Mouse (Mus musculus) R1 (cell line): ENCODE results near the gene Cebpg.

ENCODE experiments used
- DNase-seq: peaks from one replicate; pipeline ENCODE4 v3.0.0-alpha.2; 2018; ENCODE audit warnings: low read depth, low spot score

Gene Cebpg

DNA sequence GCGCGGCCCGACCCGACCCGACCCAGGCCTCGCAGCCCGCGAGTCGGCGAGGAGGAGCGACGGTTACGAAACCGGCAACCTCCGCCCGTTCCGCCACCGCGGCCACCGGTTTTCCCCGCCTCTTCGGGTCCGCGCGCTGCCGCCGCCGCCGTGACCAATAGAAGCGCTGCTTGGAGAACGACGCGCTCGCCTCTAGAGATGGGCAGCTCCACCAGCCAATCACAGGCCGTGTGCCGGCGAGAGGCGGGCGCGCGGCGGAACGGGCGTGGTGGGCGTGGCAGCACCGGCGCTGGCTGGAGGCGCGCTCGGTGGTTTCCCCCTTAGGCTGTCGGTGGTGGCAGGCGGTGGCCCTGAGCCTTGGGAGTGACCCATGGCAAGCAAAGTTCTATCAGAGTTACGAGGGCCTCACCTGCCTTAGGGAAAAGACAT, at the start of gene Cebpg:
Gene Cebpg (minus strand): TSS at position 138 of the 429 bp plus-strand sequence.
- peak; percentile 90 for DNase-seq

DNA sequence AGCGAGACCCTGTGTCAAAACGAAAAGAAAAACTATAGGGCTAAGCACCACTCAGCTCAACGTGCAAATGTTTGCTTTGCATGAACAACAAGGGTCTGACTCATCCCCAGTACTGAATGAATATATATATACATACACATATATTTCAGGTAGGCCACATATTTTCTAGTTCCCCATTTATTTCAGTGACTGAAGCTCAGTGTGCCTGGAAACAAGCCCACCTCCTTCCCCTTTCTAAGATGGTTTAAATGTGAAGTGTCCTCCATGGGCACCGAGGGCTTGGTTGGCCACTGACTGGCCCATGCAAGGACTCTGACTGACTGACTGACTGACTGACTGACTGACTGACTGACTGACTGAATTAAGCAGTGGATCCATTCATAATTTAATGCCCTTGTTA, 43.2 kb upstream of the Cebpg start:
- no peak for DNase-seq

GRCm38 (mm10) chr7:35098777-35099176, 42.4 kb upstream of the Cebpg start:
- no peak for DNase-seq

DNA sequence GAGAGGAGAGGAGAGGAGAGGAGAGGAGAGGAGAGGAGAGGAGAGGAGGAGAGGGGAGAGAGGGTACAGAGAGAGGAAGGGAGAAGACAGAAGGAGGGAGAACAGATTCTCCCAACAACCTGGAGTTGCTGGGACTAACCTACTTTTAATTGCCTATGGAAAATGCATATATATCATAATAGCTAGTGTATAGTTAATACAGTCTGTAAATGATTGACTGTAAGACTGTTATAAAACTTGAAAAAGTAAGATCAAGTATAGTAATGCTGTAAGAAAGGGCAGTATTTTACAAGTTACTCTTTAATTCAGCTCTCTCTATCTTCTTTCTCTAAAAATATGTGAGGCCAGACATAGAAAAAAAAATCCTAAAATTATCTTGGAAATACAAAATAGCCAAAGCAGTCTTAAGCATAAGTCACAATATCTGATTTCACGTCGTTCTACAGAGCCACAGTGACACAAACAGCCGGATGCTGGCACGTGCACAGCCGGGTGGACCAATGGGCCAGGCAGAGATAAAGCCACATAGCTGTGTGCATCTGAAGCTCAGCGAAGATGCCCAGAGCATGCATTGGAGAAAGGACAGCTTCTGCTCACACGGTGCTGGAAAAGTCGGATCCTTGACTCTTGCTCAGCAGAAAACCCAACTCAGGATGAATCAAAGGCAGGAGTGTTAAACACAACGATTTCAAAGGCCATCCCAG, 38.8 kb upstream of the Cebpg start:
- DNase-seq, result no peak

DNA sequence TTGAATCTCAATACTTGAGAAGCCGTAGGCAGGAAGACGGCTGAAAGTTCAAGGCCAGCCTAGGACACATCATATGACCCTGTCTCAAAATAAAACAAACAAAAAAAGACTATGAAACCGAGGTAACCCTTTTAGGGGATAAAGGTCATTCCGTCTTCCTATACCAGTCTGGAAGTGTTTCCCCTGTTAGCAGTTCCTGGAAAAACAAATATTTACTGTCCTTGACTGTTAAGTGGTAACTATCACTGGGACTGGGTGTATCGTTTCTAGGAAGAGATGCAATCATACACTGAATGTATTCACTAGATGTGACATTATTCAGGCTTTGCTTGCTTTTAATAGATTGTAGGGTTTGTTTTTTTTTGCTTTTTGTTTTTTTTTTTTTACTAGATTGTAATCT, 34.2 kb upstream of the Cebpg start:
- no peak for DNase-seq

DNA sequence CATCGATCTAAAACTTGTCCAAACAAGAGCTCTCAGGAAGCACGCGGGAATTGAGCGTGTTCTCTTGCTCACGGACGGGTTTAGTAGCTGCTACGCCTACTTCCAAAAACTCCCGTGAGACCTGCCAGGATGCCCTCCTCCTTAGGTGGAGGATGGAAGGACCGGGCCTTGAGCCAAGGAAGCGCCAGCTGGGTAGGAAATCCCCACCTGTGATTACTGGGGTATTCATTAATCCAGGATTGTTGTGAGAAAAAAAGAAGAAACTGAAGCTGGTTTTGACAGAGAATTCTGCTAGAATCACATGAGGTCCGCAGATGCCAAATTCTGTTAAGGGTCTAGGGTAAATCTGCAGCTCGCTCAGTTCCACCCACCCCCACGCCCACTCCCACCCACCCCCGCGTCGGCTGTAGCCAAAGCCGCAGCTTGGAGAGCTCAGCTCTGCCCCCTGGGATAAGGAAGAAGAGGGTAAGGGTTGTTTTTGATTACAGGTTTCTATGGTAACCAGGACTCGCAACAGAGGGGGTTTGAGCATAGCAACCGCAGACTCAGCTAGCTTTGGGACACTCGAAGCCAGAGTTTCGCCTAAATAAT, 30.0 kb upstream of the Cebpg start:
- DNase-seq, result peak; percentile 82

- DNase-seq, result no peak
Measured at GRCm38 (mm10) chr7:35084565-35085360, 28.4 kb upstream of the Cebpg start.

DNA sequence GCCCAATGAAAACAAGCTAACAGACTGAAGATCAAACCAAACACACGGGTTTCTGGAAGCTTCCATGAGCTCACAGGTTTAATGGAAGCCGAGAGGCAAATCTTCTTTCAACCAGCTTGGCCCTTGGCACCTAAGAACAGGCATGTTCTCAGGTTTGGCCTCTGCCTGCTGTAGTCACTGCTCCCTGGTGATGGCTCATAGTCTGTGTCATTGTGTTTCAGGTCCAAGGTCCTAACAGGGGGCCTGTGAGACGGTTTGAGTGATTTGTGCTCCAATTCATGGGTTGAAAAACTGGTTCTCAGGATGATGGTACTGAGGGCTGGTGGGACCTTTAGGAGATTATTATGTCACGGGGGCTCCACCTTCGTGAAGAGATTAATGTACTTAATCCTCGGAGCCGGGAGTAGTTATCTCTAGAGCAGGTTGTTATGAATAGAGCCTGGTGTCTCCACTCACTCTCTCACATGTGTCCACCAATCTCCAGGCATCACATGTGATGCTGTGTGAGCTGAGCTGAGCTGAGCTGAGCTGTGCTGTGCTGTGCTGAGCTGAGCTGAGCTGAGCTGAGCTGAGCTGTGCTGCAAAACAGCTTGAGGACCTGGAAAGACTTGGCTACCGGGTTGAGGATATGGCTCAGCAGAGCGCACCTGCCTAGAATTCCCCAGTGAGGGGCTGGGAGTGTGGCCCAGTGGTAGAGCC, 25.2 kb upstream of the Cebpg start:
- no peak for DNase-seq

DNA sequence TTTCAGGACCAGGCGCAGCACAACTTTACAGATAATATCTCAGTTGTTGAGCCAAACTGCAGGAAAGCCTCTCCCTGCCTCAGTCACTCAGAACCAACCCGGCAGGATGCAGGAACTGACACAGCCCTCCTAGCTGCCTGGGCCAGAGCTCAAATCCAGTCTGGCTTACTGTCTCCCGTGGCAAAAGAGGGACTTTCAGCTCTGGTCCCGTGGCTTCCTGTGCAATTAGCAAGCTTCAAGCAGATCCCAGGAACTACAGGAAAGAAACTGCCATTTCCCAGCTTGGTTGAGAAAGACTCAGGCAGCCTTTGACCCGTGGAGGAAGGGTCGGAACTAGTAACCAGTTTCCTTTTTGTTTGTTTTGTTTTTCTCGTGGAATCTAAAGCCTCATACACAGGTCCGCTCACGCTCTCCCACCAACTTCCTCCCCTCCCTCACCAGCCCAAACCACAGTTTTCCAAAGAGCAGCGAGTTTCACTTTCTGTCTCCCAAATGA, 24.5 kb upstream of the Cebpg start:
- peak; percentile 18 for DNase-seq

DNA sequence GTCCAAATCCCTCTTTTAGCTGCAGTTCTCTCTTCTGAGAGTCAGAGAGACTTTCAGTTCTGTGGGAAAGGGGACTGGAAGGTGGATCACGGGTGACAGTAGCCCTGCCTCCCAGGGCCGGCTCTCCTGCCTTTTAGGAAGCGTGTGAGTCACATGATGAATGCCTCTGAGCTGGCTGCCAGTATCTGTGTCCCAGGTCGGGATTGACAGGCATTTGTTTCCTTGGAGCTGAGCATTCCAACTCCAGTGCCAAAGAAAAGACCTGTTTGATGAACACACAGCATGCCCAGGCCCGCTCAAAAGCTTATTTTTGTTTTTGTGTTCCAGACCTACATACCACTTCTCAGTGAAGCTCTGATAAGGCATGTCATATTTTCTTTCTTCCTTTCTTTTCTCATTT, 20.3 kb upstream of the Cebpg start:
- no peak for DNase-seq

- DNase-seq, result no peak
Measured at GRCm38 (mm10) chr7:35066640-35067212, 10.4 kb upstream of the Cebpg start.

- DNase-seq, result no peak
Measured at GRCm38 (mm10) chr7:35065958-35066357, 9.6 kb upstream of the Cebpg start.

DNA sequence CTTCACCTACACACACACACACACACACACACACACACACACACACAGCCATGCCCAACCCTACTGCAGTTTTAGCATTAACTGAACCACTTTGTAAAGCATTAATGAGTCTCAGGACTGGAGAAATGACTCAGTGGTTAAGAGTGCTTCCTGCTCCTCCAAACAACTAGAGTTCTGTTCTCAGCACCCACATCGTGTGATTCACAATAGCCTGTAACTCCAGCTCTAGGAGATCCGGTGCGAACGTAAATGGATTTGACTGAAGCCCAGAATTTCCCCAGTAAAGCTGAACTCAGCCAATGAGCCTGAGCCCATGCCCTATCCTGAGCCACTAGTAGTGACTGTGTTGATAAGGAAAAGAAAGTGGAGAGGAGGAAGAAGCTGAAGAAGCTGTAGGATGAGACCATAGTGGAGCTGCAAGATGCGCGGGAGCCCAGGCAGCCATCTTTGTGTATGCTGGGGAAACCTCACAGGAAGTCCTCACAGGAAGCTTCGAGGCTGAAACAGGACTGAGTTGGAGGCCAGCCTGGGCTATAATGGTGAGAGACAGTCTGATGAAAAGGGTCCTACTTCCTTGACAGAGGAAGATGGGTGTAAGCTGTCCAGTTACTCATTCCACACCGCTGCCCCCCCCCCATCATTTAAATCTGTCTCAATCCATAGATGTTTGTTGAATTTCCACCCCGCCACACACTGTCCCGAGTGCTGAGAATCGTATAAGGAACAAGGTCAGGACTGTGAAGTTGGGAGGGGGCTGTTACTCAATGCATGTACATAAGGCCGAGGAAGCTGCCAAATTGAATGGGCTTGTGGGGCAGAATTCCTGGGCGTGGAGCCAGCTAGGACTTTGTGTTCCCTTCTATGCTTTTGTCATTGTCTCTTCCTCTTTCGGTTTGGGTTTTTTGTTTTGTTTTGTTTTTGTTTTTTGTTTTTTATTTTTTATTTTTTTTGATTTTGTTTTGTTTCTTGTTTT, 8.2 kb upstream of the Cebpg start:
- peak; percentile 44 for DNase-seq

- peak; percentile 71 for DNase-seq
Measured at GRCm38 (mm10) chr7:35059467-35059866, 3.1 kb upstream of the Cebpg start.

- no peak for DNase-seq
Measured at GRCm38 (mm10) chr7:35058329-35058728, 2.0 kb upstream of the Cebpg start.

- no peak for DNase-seq
Measured at GRCm38 (mm10) chr7:35057569-35057968, 1.2 kb upstream of the Cebpg start.

GRCm38 (mm10) chr7:35056999-35057398, 626 bp upstream of the Cebpg start:
- no peak for DNase-seq

DNA sequence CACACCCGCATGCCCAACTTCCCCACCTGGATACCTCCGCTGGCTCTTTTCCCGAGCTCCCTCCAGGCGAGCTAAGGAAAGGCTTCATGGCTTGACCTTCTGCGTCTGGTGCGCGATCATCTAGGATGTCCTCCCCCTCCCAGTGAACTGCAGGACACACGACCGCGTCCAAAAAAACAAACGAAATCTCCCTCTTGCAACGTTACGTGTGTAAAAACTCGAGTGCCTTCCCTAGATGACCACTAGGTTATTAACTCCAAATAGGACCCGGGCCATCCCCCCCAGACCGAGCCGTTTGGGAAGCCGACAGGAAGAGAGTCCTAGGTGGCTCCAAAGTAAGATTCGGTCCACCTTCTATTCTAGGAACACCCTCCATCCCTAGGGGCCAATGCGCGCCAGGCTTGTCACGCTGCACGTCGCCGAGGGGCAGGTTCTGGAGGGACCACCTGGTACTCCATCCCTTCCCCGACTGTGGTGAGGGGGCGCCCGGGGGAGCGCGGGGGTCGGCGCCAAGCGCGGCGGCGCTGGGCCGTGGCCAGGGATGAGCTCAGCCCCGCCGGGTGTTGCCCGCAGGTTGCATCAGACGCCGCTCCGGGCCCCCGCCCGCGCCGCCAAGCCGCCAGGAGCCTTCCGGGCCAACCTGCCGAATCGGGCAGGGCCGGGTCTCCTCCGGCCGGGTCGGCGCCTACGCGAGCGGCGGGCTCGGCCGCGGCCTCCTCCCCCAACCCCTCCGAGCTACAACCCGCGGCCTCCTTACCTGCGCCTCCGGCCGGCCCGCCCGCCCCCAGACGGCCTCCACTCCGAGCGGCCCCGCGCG, 546 bp downstream of the Cebpg start:
- DNase-seq, result peak; percentile 74

GRCm38 (mm10) chr7:35054977-35055618, 1.3 kb downstream of the Cebpg start:
- DNase-seq, result no peak
